Mouse (Mus musculus): Measurements from ENCODE around the gene Zfp341.

- TF ChIP-seq CTCF (IDR thresholded peaks at IDR 0.05; ENCODE audit: borderline replicate concordance, extremely low read depth, insufficient read depth, insufficient read length) (no peak), POLR2A (IDR thresholded peaks at IDR 0.05; ENCODE audit: borderline replicate concordance, extremely low read depth, insufficient read depth, insufficient read length, poor library complexity, severe bottlenecking) (no peak)
Measured at GRCm38 (mm10) chr2:154659070-154659469, 46.0 kb downstream of the Zfp341 start.

Data from brain, embryonic 14.5 days (tissue).